Mouse (Mus musculus) ES-Bruce4 (cell line): ENCODE data around the gene B3gnt8. TPM values are rescaled to one million over a fixed set of nuclear protein-coding genes. Genes with fewer than 3 reads are reported as not detected.

Experiments
- H3K27ac ChIP-seq: 2 replicates; pipeline ENCODE4 v1.5.1; 2012; ENCODE audit warnings: low read length, inconsistent platforms; ENCODE audit not compliant: insufficient read depth
- H3K27me3 ChIP-seq: 2 replicates; pipeline ENCODE4 v1.6.1; 2012; ENCODE audit warnings: mild to moderate bottlenecking, low read length, inconsistent platforms; ENCODE audit not compliant: control insufficient read depth, poor library complexity, insufficient read depth, severe bottlenecking
- H3K36me3 ChIP-seq: 2 replicates; pipeline ENCODE4 v1.6.1; 2012; ENCODE audit warnings: inconsistent platforms, mild to moderate bottlenecking, low read length, moderate library complexity; ENCODE audit not compliant: control insufficient read depth, poor library complexity, insufficient read depth, severe bottlenecking
- H3K4me1 ChIP-seq: one replicate; pipeline ENCODE4 v1.8.1; 2011; ENCODE audit warnings: low read length; ENCODE audit not compliant: control insufficient read depth, insufficient read depth
- H3K4me3 ChIP-seq: 2 replicates; pipeline ENCODE4 v1.5.1; 2011; ENCODE audit warnings: low read depth, mild to moderate bottlenecking, low read length
- H3K9ac ChIP-seq: 2 replicates; pipeline ENCODE4 v1.6.1; 2012; ENCODE audit warnings: low read depth, mild to moderate bottlenecking, inconsistent platforms; ENCODE audit not compliant: poor library complexity, severe bottlenecking
- H3K9me3 ChIP-seq: replicated peaks from 2 replicates; pipeline ENCODE4 v1.6.1; 2012; ENCODE audit warnings: mild to moderate bottlenecking, low read length, inconsistent platforms; ENCODE audit not compliant: control insufficient read depth, poor library complexity, insufficient read depth, severe bottlenecking
- CTCF ChIP-seq: IDR thresholded peaks from one replicate; pipeline ENCODE4 v1.8.1; 2011; ENCODE audit warnings: low read depth, low read length
- EP300 ChIP-seq: IDR thresholded peaks from 2 replicates; pipeline ENCODE4 v1.6.1; 2011; ENCODE audit warnings: low read depth, low read length; ENCODE audit not compliant: insufficient read depth
- POLR2A ChIP-seq: IDR thresholded peaks from one replicate; pipeline ENCODE4 v1.8.1; 2011; ENCODE audit warnings: low read length; ENCODE audit not compliant: insufficient read depth
- polyA plus RNA-seq: library from polyadenylated mRNA; stranded (reverse); fragments of >200 nt; gene quantifications from 2 replicates; pipeline ENCODE4 v1.2.4, GENCODE M21; 2011; ENCODE audit warnings: low read depth; ENCODE audit not compliant: missing spikeins, insufficient read depth, insufficient read length

B3gnt8 gene
- polyA plus RNA-seq, 1 experiment: 0.60 TPM

GRCm38 (mm10) chr7:25606625-25607063, 19.8 kb upstream of the B3gnt8 start:
- Histone ChIP-seq H3K9me3 (no peaks in the 10 kb centered on the region), H3K27ac (no peak overlapping the region), H3K36me3 (no peaks in the 10 kb centered on the region), H3K9ac (no peak overlapping the region), H3K4me3 (no peak overlapping the region), H3K27me3 (no peaks in the 10 kb centered on the region), H3K4me1 (no peaks in the 10 kb centered on the region)
- TF ChIP-seq POLR2A (no peak), EP300 (no peak), CTCF (no peak)

GRCm38 (mm10) chr7:25607196-25607595, 19.3 kb upstream of the B3gnt8 start:
- Histone ChIP-seq H3K9me3 (no peaks in the 10 kb centered on the region), H3K36me3 (no peaks in the 10 kb centered on the region), H3K27ac (no peak overlapping the region), H3K4me3 (no peak overlapping the region), H3K9ac (no peak overlapping the region), H3K4me1 (no peaks in the 10 kb centered on the region), H3K27me3 (no peaks in the 10 kb centered on the region)
- no peak for TF ChIP-seq EP300
- no peak for TF ChIP-seq CTCF
- TF ChIP-seq POLR2A: no peak

- Histone ChIP-seq H3K27me3 (no peaks in the 10 kb centered on the region), H3K9ac (no peak overlapping the region), H3K4me3 (no peak overlapping the region), H3K27ac (no peak overlapping the region), H3K36me3 (no peaks in the 10 kb centered on the region), H3K4me1 (no peaks in the 10 kb centered on the region), H3K9me3 (no peaks in the 10 kb centered on the region)
- TF ChIP-seq CTCF: no peak
Measured at GRCm38 (mm10) chr7:25610056-25610455, 16.4 kb upstream of the B3gnt8 start.

- no peaks in the 10 kb centered on the region for H3K36me3 ChIP-seq
- H3K9me3 ChIP-seq: no peaks in the 10 kb centered on the region
- TF ChIP-seq CTCF (no peak), POLR2A (no peak), EP300 (no peak)
- H3K4me3 ChIP-seq: no peak overlapping the region
- no peaks in the 10 kb centered on the region for H3K4me1 ChIP-seq
- H3K9ac ChIP-seq: no peak overlapping the region
- no peaks in the 10 kb centered on the region for H3K27me3 ChIP-seq
- H3K27ac ChIP-seq: no peak overlapping the region
Measured at GRCm38 (mm10) chr7:25611501-25611900, 15.0 kb upstream of the B3gnt8 start.

GRCm38 (mm10) chr7:25614086-25614485, 12.4 kb upstream of the B3gnt8 start:
- H3K27me3 ChIP-seq: no peaks in the 10 kb centered on the region
- H3K36me3 ChIP-seq: no peaks in the 10 kb centered on the region
- no peak overlapping the region for H3K27ac ChIP-seq
- H3K9ac ChIP-seq: no peak overlapping the region
- H3K4me1 ChIP-seq: no peaks in the 10 kb centered on the region
- H3K4me3 ChIP-seq: no peak overlapping the region
- TF ChIP-seq CTCF (peak; percentile 13), EP300 (no peak)
- H3K9me3 ChIP-seq: no peaks in the 10 kb centered on the region

GRCm38 (mm10) chr7:25614831-25615705, 11.4 kb upstream of the B3gnt8 start:
- no peaks in the 10 kb centered on the region for H3K4me1 ChIP-seq
- H3K4me3 ChIP-seq: no peak overlapping the region
- H3K27me3 ChIP-seq: no peaks in the 10 kb centered on the region
- H3K27ac ChIP-seq: no peak overlapping the region
- no peaks in the 10 kb centered on the region for H3K36me3 ChIP-seq
- TF ChIP-seq POLR2A: no peak
- no peaks in the 10 kb centered on the region for H3K9me3 ChIP-seq
- H3K9ac ChIP-seq: no peak overlapping the region
